Mouse (Mus musculus) G1E (cell line): ENCODE results near the gene Nphp4. TPM values are rescaled to one million over a fixed set of nuclear protein-coding genes. Genes with fewer than 3 reads are reported as not detected.
"Not testable (repeated sequence)": the region's sequence is repeated elsewhere in the genome, so short reads cannot be mapped to it uniquely, and the experiment has no call there.

Source experiments
- ATAC-seq: 2 replicates; pipeline ENCODE4 v1.8.0; 2016; ENCODE audit warnings: mild to moderate bottlenecking; ENCODE audit not compliant: insufficient number of reproducible peaks, poor library complexity, low FRiP score, severe bottlenecking; ENCODE audit errors: extremely low read depth
- DNase-seq: peaks from one replicate; pipeline ENCODE4 v3.0.0; 2012; ENCODE audit warnings: low spot score
- H3K27me3 ChIP-seq: 2 replicates; pipeline ENCODE4 v1.6.1; 2012; ENCODE audit warnings: mild to moderate bottlenecking, low read length, inconsistent platforms; ENCODE audit not compliant: insufficient read depth
- H3K36me3 ChIP-seq: replicated peaks from 2 replicates; pipeline ENCODE3; 2012; ENCODE audit warnings: mild to moderate bottlenecking, inconsistent platforms
- H3K4me1 ChIP-seq: 2 replicates; pipeline ENCODE4 v1.6.1; 2012; ENCODE audit warnings: low read depth, low read length, inconsistent platforms, mixed read lengths; ENCODE audit not compliant: insufficient read depth
- H3K4me3 ChIP-seq: 2 replicates; pipeline ENCODE4 v1.5.1; 2012; ENCODE audit warnings: low read depth, mild to moderate bottlenecking, inconsistent platforms, low read length, moderate library complexity, mixed read lengths
- H3K9me3 ChIP-seq: replicated peaks from 2 replicates; pipeline ENCODE4 v1.6.1; 2012; ENCODE audit warnings: inconsistent platforms
- CTCF ChIP-seq: IDR thresholded peaks from 2 replicates; pipeline ENCODE4 v1.5.1; 2012; ENCODE audit warnings: low read depth, low read length, inconsistent platforms, mixed read lengths
- GATA1 ChIP-seq: IDR thresholded peaks from 2 replicates; pipeline ENCODE4 v1.6.1; 2012; ENCODE audit warnings: borderline replicate concordance, low read length, inconsistent platforms, mixed read lengths
- GATA2 ChIP-seq: IDR thresholded peaks from 2 replicates; pipeline ENCODE4 v1.6.1; 2012; ENCODE audit warnings: low read depth, low read length, inconsistent platforms, borderline replicate concordance
- POLR2AphosphoS5 ChIP-seq: IDR thresholded peaks from 2 replicates; pipeline ENCODE4 v1.6.1; 2012; ENCODE audit warnings: low read depth, low read length, inconsistent platforms; ENCODE audit not compliant: insufficient replicate concordance
- TAL1 ChIP-seq: conservative IDR thresholded peaks from 2 replicates; pipeline ENCODE4 v1.6.1; 2012; ENCODE audit warnings: low read depth, low read length, inconsistent platforms, mixed read lengths
- polyA plus RNA-seq: library from polyadenylated mRNA; stranded (reverse); fragments of >175 nt; gene quantifications from 2 replicates; pipeline ENCODE4 v1.2.3, GENCODE M21; 2012
- total RNA-seq, 2 experiments: library from RNA; stranded (forward) in 1 of 2; stranded (reverse) in 1 of 2; fragments of 200-1000 nt in 1 of 2; fragments of >200 nt in 1 of 2; fragmentation: Nextera tagmentation in 1 of 2; gene quantifications; 2 replicates each; pipeline ENCODE4 v1.2.3; 2014 to 2017

Gene Nphp4
- total and polyA plus RNA-seq, 3 experiments: not detected

DNA sequence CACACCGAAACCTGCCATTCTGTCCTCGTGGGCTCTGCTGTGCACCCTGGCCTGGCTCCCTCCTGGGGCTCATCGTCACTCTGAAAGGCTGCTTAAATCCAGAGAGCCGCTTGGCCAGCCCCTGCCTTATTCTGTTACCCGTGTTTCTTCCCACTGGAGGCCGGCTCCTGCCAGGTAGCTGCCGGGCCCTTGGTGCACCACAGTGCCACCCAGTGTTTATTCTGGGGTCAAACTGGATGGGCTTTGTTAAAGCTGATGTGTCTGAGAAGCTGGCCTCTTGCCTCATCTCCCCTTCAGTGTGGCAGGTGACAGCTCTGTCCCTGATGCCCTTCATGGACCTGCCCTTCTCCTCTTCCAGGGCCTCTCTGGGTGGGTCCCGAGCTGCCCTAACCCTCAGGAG lies 70.0 kb downstream of the Nphp4 start:
- ATAC-seq (no peak), DNase-seq (no peak)
- Histone ChIP-seq H3K4me3 (no peak overlapping the region; the same call in 1 of the 2 replicates), H3K9me3 (peaks cover 97% of the 10 kb centered on the region), H3K4me1 (no peaks in the 10 kb centered on the region), H3K27me3 (no peaks in the 10 kb centered on the region; the same call in 1 of the 2 replicates), H3K36me3 (no peaks in the 10 kb centered on the region)
- TF ChIP-seq TAL1 (no peak), CTCF (no peak), GATA2 (no peak), POLR2AphosphoS5 (no peak), GATA1 (no peak)

DNA sequence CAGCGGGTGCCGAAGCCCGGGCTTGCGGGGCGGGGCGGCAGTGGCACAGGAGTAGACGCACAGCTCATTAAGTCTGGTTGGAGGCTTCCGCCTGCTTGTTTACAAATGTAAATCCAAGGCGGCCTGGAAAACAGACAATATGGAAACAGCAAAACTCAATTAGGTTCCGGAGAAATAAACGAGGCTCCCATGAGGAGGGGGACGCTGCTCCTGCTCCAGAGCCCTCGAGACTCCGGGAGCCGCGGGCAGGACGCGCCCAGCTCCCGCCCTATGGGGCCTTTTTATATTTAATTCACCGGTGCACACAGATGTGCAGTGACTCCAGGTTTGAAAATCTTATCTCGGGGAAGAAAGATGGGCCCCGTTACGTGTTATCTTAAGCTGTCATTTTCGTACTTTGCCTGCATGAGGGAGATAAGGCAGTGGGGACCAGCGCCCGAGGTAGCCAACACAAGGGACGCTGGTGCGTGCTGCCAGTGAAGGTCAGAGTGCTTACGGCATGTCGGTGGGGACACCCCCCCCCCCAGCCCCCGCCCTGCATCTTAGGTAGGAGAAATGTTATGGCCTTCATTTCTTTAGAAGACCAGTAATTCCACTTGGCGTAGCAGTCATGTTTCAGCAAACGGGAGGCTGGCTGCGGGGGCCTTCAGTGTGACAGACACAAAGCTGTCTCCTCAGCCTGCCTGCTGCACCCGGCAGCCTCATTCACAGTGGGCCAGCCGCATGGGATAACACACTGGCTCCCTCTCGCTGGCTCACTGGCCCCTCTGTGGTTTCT lies 71.6 kb downstream of the Nphp4 start:
- ATAC-seq (no peak), DNase-seq (no peak)
- H3K36me3 ChIP-seq: no peaks in the 10 kb centered on the region
- TF ChIP-seq GATA1: no peak
- TF ChIP-seq GATA2: no peak
- TF ChIP-seq CTCF: no peak
- TF ChIP-seq TAL1: no peak
- no peak for TF ChIP-seq POLR2AphosphoS5
- H3K4me3 ChIP-seq: no peak overlapping the region
- peaks cover 97% of the 10 kb centered on the region for H3K9me3 ChIP-seq
- no peaks in the 10 kb centered on the region for H3K4me1 ChIP-seq
- H3K27me3 ChIP-seq: no peaks in the 10 kb centered on the region; the same call in 1 of the 2 replicates

DNA sequence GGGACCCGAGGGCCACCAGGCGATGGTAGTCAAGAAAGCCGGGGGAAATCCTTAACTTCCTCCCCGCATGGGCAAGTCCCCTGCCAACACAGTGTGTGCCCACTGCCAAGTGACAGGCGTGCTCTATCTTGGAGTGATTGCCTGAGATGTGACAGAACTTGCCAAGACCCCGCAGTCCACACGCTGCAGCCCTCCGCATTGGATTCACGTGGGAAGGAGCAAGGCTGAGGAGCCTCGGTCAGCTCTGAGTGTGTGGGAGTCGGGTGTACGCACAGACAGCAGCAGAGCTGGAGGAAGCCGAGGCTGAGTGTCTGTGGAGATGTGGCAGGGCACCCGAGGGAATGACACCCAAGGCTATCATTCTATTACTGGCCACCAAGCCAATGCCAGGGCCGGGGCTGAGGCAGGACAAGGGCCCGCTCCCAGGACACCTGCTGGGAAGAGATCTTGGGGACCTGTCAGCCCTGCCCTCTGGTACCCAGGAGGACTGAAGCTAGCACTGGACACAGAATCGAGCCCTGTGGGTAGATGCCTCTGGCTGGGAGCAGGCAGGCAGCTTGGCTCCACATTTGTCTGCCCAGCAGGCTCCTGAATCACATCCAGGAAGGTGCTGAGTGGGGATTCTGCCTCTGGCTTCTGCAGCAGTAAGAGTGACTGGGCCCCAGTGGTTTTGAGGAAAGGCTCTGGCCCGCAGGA lies 73.1 kb downstream of the Nphp4 start:
- TF ChIP-seq CTCF (no peak), GATA1 (no peak)
- peaks cover 96% of the 10 kb centered on the region for H3K9me3 ChIP-seq

DNA sequence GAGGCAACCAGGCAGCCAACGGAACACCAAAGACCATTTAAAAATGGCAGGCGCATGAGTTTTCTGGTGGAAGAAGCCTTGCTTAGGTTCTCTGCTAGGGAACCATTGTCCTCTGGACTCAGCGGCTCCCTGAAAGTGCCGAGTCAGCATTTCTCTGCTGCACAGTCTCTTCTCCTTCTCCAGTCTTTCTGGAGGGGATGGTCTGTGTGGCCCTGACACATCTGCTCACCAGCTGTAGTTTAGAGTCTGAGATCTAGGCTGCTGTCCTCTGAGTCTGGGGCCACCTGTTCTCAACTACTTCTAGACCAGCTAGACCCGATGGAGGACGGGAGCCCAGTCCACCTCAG lies 73.7 kb downstream of the Nphp4 start:
- Histone ChIP-seq H3K36me3 (no peaks in the 10 kb centered on the region), H3K4me1 (no peaks in the 10 kb centered on the region), H3K27me3 (no peaks in the 10 kb centered on the region; the same call in 1 of the 2 replicates), H3K4me3 (peak overlapping the region; percentile 8; the same call in 1 of the 2 replicates), H3K9me3 (peaks cover 96% of the 10 kb centered on the region)
- DNase-seq: no peak
- TF ChIP-seq POLR2AphosphoS5 (no peak), GATA2 (no peak), TAL1 (no peak), CTCF (no peak), GATA1 (no peak)
- ATAC-seq: no peak

More for the DNA sequence above, 73.1 kb downstream of the Nphp4 start:
- H3K4me1 ChIP-seq: no peaks in the 10 kb centered on the region
- H3K27me3 ChIP-seq: no peaks in the 10 kb centered on the region; the same call in 1 of the 2 replicates
- no peak overlapping the region; the same call in 1 of the 2 replicates for H3K4me3 ChIP-seq
- ATAC-seq: no peak
- DNase-seq: no peak
- no peaks in the 10 kb centered on the region for H3K36me3 ChIP-seq

DNA sequence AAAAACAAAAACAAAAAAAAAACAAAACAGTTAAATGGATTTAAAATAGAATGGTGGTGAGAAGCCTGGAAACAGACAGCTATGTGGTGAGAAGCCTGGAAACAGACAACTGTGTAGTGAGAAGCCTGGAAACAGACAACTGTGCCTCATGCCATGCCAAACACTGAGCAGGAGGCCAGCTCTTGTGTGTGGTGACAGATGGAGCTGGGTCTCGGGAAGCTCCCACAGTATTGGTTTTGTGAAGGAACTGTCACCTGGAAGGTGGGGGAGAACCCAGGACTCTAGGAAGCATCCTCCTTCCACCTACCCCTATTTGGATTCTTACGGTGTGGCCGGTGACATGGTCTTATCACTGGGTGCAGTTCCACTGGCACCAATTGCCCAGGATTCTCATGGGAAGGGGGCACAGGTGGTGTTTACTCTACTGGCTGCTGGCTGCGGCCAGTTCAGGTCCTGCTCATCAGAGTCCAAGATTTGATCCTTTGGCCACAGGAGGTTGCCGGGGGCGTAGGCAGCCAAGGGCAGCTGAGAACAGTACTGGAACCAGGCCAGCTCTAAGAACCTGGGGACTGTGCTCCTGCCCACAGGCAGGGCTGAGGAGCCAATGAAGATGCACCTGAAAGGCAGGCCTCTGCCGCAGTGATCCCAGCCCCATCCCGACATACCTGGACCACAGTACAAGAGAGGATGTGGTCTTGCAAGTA lies 77.2 kb downstream of the Nphp4 start:
- no peaks in the 10 kb centered on the region for H3K4me1 ChIP-seq
- H3K36me3 ChIP-seq: no peaks in the 10 kb centered on the region
- no peak for DNase-seq
- H3K4me3 ChIP-seq: no peak overlapping the region
- H3K9me3 ChIP-seq: peaks cover 95% of the 10 kb centered on the region
- H3K27me3 ChIP-seq: no peaks in the 10 kb centered on the region; the same call in 1 of the 2 replicates
- TF ChIP-seq CTCF (no peak), POLR2AphosphoS5 (no peak), TAL1 (no peak), GATA2 (no peak), GATA1 (no peak)
- ATAC-seq: no peak

GRCm38 (mm10) chr4:152554421-152554820 lies 77.9 kb downstream of the Nphp4 start:
- Histone ChIP-seq H3K36me3 (no peaks in the 10 kb centered on the region), H3K4me1 (no peaks in the 10 kb centered on the region), H3K27me3 (no peaks in the 10 kb centered on the region; the same call in 1 of the 2 replicates), H3K4me3 (peak overlapping the region; percentile 30; the same call in 1 of the 2 replicates), H3K9me3 (peaks cover 95% of the 10 kb centered on the region)
- DNase-seq (no peak), ATAC-seq (no peak)
- TF ChIP-seq GATA2: no peak
- TF ChIP-seq POLR2AphosphoS5: no peak
- TF ChIP-seq GATA1: no peak
- no peak for TF ChIP-seq TAL1
- no peak for TF ChIP-seq CTCF

DNA sequence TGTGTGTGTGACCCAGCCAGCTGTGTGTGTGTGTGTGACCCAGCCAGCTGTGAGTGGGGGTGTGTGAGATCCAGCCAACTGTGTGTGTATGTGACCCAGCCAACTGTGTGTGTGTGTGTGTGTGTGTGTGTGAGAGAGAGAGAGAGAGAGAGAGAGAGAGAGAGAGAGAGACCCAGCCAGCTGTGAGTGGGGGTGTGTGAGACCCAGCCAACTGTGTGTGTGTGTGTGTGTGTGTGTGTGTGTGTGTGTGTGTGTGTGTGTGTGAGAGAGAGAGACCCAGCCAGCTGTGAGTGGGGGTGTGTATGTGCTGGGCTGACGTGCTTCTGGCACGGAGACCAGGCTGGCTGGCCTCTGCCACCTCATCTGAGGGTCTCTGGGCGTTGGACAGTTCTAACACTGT lies 79.3 kb downstream of the Nphp4 start:
- H3K27me3 ChIP-seq, H3K36me3 ChIP-seq, ATAC-seq, H3K4me3 ChIP-seq, DNase-seq, H3K4me1 ChIP-seq: not testable (repeated sequence)
- H3K9me3 ChIP-seq: peaks cover 95% of the 10 kb centered on the region
